Mouse (Mus musculus): Measurements from ENCODE around the gene Parp8. TPM values are rescaled to one million over a fixed set of nuclear protein-coding genes. Genes with fewer than 3 reads are reported as not detected.

Parp8 gene
- polyA plus RNA-seq, 1 experiment from 2014 or later, result 3.9 TPM

GRCm38 (mm10) chr13:116884422-116884942, 140.9 kb downstream of the Parp8 start:
- Histone ChIP-seq H3K9me3 (replicated peaks) (no peaks in the 10 kb centered on the region), H3K4me2 (no peak overlapping the region), H3K27me3 (replicated peaks) (no peaks in the 10 kb centered on the region), H3K4me1 (no peaks in the 10 kb centered on the region), H3K36me3 (no peaks in the 10 kb centered on the region), H3K9ac (no peak overlapping the region), H3K27ac (no peak overlapping the region), H3K4me3 (no peak overlapping the region)
- no peak for ATAC-seq
- WGBS (ENCODE audit: insufficient replicate concordance), result 49% methylated on average over 9 of the region's 9 CpGs

GRCm38 (mm10) chr13:116882226-116882625, 143.1 kb downstream of the Parp8 start:
- Histone ChIP-seq H3K27ac (no peak overlapping the region), H3K36me3 (no peaks in the 10 kb centered on the region), H3K4me2 (no peak overlapping the region), H3K27me3 (replicated peaks) (no peaks in the 10 kb centered on the region), H3K4me3 (no peak overlapping the region), H3K9me3 (replicated peaks) (no peaks in the 10 kb centered on the region), H3K9ac (no peak overlapping the region), H3K4me1 (no peaks in the 10 kb centered on the region)
- ATAC-seq, result no peak
- 65% methylated on average over 7 of the region's 7 CpGs for WGBS (ENCODE audit: insufficient replicate concordance)

GRCm38 (mm10) chr13:116879580-116880192, 145.7 kb downstream of the Parp8 start:
- no peaks in the 10 kb centered on the region for H3K9me3 ChIP-seq (replicated peaks)
- WGBS (ENCODE audit: insufficient replicate concordance), result 73% methylated on average over 10 of the region's 10 CpGs
- H3K4me3 ChIP-seq, result no peak overlapping the region
- H3K27ac ChIP-seq, result no peak overlapping the region
- ATAC-seq, result no peak
- H3K36me3 ChIP-seq, result no peaks in the 10 kb centered on the region
- no peaks in the 10 kb centered on the region for H3K27me3 ChIP-seq (replicated peaks)
- no peak overlapping the region for H3K9ac ChIP-seq
- no peaks in the 10 kb centered on the region for H3K4me1 ChIP-seq
- H3K4me2 ChIP-seq, result no peak overlapping the region

GRCm38 (mm10) chr13:116870221-116870620, 155.1 kb downstream of the Parp8 start:
- Histone ChIP-seq H3K27me3 (replicated peaks) (no peaks in the 10 kb centered on the region), H3K4me1 (no peaks in the 10 kb centered on the region), H3K27ac (no peak overlapping the region), H3K9me3 (replicated peaks) (no peaks in the 10 kb centered on the region), H3K4me3 (no peak overlapping the region), H3K36me3 (no peaks in the 10 kb centered on the region), H3K4me2 (no peak overlapping the region), H3K9ac (no peak overlapping the region)
- ATAC-seq, result no peak
- WGBS (ENCODE audit: insufficient replicate concordance), result 52% methylated on average over 1 of the region's 1 CpGs

- Histone ChIP-seq H3K9ac (no peak overlapping the region), H3K9me3 (replicated peaks) (no peaks in the 10 kb centered on the region), H3K27me3 (replicated peaks) (no peaks in the 10 kb centered on the region), H3K4me2 (no peak overlapping the region), H3K4me1 (no peaks in the 10 kb centered on the region), H3K36me3 (no peaks in the 10 kb centered on the region), H3K4me3 (no peak overlapping the region), H3K27ac (no peak overlapping the region)
- 51% methylated on average over 5 of the region's 5 CpGs for WGBS (ENCODE audit: insufficient replicate concordance)
- no peak for ATAC-seq
Observed at GRCm38 (mm10) chr13:116843937-116844336, 181.4 kb downstream of the Parp8 start.

DNA sequence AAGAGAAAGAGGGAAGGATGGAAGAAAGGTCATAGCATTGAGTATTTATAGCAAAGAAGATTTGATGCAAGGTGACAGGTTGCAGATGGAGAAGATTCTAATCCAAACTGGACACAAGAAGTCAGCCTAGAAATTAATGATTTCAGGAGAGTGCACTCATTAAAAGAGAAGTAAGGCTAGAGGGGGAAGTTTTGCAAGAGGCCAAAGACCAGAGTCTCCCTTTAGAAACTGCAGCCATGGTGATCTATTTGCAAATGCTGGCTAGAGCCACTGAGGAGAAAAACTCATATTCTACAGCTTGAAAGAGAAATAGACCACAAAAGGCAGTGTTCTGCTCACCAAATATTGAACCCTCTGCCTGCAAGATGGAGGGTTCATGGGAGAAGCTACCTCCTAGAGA, 194.4 kb downstream of the Parp8 start:
- no peak overlapping the region for H3K4me3 ChIP-seq
- no peaks in the 10 kb centered on the region for H3K4me1 ChIP-seq
- no peaks in the 10 kb centered on the region for H3K36me3 ChIP-seq
- no peak overlapping the region for H3K9ac ChIP-seq
- no peak for ATAC-seq
- no peaks in the 10 kb centered on the region for H3K27me3 ChIP-seq (replicated peaks)
- no peak overlapping the region for H3K4me2 ChIP-seq
- no peaks in the 10 kb centered on the region for H3K9me3 ChIP-seq (replicated peaks)
- no peak overlapping the region for H3K27ac ChIP-seq

DNA sequence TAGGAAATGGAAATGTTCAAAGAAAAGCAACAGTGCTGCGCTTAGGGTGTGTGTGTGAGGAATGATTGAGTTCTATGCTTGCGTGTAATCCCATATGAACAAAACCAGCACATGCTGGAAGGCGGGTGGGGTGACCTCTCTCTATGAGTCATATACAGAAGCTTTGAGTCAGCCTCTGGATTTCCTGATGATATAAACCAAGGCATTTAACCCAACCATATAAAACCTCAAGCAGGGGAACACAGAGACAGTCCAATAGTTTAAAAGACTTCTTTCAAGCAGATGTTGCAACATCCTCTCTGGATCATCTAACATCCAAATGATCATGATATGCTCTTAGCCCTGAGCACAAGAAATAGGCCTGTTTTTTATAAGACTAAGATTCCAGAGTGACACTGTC, 196.3 kb downstream of the Parp8 start:
- no peaks in the 10 kb centered on the region for H3K9me3 ChIP-seq (replicated peaks)
- 63% methylated on average over 3 of the region's 3 CpGs for WGBS (ENCODE audit: insufficient replicate concordance)
- no peaks in the 10 kb centered on the region for H3K4me1 ChIP-seq
- H3K9ac ChIP-seq, result no peak overlapping the region
- H3K4me2 ChIP-seq, result no peak overlapping the region
- no peak overlapping the region for H3K4me3 ChIP-seq
- H3K27me3 ChIP-seq (replicated peaks), result no peaks in the 10 kb centered on the region
- ATAC-seq, result no peak
- H3K27ac ChIP-seq, result no peak overlapping the region
- H3K36me3 ChIP-seq, result no peaks in the 10 kb centered on the region

DNA sequence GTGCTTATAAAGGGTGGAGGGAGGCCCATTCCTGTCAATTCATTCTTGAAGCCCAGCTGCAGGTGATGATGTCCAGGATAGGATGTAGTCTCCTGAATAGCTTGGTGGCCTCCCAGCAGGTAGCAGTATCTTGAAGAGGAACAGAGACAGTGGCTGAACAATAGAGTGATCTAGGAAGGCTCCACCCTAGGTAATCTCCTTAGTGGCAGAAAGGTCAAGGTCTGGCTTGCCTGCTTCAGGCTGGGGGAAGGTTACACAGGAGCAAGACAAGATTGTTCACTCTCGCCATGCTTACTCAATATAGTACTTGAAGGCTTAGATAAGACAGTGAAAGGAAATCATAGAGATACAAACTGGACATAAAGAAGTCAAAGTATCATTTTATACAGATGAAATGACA, 213.9 kb downstream of the Parp8 start:
- no peaks in the 10 kb centered on the region for H3K9me3 ChIP-seq (replicated peaks)
- no peak overlapping the region for H3K4me3 ChIP-seq
- no peak overlapping the region for H3K4me2 ChIP-seq
- H3K9ac ChIP-seq, result no peak overlapping the region
- H3K27me3 ChIP-seq (replicated peaks), result no peaks in the 10 kb centered on the region
- 52% methylated on average over 1 of the region's 1 CpGs for WGBS (ENCODE audit: insufficient replicate concordance)
- H3K4me1 ChIP-seq, result no peaks in the 10 kb centered on the region
- no peak for ATAC-seq
- H3K36me3 ChIP-seq, result no peaks in the 10 kb centered on the region
- no peak overlapping the region for H3K27ac ChIP-seq

Other genes starting within 250 kb of the Parp8 start
- 17.1 and 17.5 TPM in 2 replicates for gene Emb, start 183.0 kb upstream of the Parp8 start, polyA plus RNA-seq (2016; fragmentation: Nextera tagmentation; extraction: Ambion mirVana)
- 0.05 TPM in 1 of 2 replicates, not detected in the other for gene Gm17509, start 195.5 kb upstream of the Parp8 start, polyA plus RNA-seq (2016; fragmentation: Nextera tagmentation; extraction: Ambion mirVana)

Data from liver, embryonic 12.5 days (tissue).